Mouse (Mus musculus) kidney, adult 2 months (tissue): ENCODE measurements around the gene Ahnak2.

Source experiments
- CTCF ChIP-seq: fragments of 200-500 bp; conservative IDR thresholded peaks from 2 replicates; pipeline ENCODE4 v1.5.1; 2011; ENCODE audit warnings: low read depth, mild to moderate bottlenecking, control low read depth, low read length, moderate library complexity, mixed read lengths; ENCODE audit not compliant: insufficient read depth, insufficient read length
- POLR2A ChIP-seq: fragments of 200-500 bp; IDR thresholded peaks from one replicate; pipeline ENCODE4 v1.6.1; 2011; ENCODE audit warnings: low read depth, low read length, control low read depth

DNA sequence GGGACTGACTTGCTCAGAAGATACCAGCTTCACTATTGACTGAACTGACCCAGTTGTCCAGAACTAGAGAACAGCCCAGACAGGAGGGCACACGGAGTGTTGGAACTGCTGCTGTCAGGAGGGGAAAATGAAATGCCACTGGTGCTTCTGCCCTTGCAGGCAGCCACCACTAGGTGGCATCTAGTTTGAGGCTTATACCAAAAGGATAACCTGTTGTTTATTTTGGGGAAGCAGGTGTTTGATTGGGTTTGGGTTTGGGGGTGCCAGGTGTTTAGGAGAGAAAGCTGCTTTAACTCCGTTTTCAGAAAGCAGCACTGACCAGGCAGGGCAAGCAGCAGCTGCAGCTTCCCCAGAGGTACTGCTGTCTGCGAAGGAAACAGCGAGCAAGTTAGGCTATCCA is 13.8 kb upstream of the Ahnak2 start:
- TF ChIP-seq CTCF (peak; percentile 78), POLR2A (no peak)
